Mouse (Mus musculus) midbrain, embryonic 10.5 days (tissue): ENCODE data around the gene Tmppe. TPM values are rescaled to one million over a fixed set of nuclear protein-coding genes. Genes with fewer than 3 reads are reported as not detected.
A peak's percentile ranks its signal among the peaks of the same experiment; 100 is the strongest.
"Not testable (repeated sequence)": the region's sequence is repeated elsewhere in the genome, so short reads cannot be mapped to it uniquely, and the experiment has no call there.

Source experiments
- DNase-seq: peaks from one replicate; pipeline ENCODE4 v3.0.0-alpha.2; 2017; ENCODE audit warnings: low spot score
- H3K27ac ChIP-seq: fragments of 300-500 bp; sonication (generic); replicated peaks from 2 replicates; pipeline ENCODE4 v1.5.1; 2016; ENCODE audit warnings: mild to moderate bottlenecking
- H3K27me3 ChIP-seq: fragments of 300-500 bp; sonication (generic); 2 replicates; pipeline ENCODE4 v1.6.1; 2016; ENCODE audit warnings: low read depth, mild to moderate bottlenecking; ENCODE audit not compliant: poor library complexity, severe bottlenecking
- H3K36me3 ChIP-seq: fragments of 300-500 bp; sonication (generic); 2 replicates; pipeline ENCODE4 v1.6.1; 2016; ENCODE audit warnings: mild to moderate bottlenecking, moderate library complexity
- H3K4me1 ChIP-seq: fragments of 300-500 bp; sonication (generic); 2 replicates; pipeline ENCODE4 v1.6.1; 2016
- H3K4me3 ChIP-seq: fragments of 300-500 bp; sonication (generic); 2 replicates; pipeline ENCODE4 v1.5.1; 2016; ENCODE audit warnings: mild to moderate bottlenecking, moderate library complexity
- H3K9me3 ChIP-seq: fragments of 300-500 bp; sonication (generic); replicated peaks from 2 replicates; pipeline ENCODE4 v1.6.1; 2016; ENCODE audit warnings: mild to moderate bottlenecking
- WGBS: fragments of 180-500 bp; shearing (Covaris S2); methylation state at CpG from one replicate; pipeline ENCODE4 v1.1.7; 2016; 5-methylcytosine and 5-hydroxymethylcytosine counted together
- polyA plus RNA-seq: library from polyadenylated mRNA; unstranded; fragments of >200 nt; fragmentation: Nextera tagmentation; extraction: Ambion mirVana; gene quantifications from 2 replicates; pipeline ENCODE4 v1.2.1, GENCODE M21; 2016

Tmppe gene
- polyA plus RNA-seq, 1 experiment from 2014 or later: 11.6 TPM

DNA sequence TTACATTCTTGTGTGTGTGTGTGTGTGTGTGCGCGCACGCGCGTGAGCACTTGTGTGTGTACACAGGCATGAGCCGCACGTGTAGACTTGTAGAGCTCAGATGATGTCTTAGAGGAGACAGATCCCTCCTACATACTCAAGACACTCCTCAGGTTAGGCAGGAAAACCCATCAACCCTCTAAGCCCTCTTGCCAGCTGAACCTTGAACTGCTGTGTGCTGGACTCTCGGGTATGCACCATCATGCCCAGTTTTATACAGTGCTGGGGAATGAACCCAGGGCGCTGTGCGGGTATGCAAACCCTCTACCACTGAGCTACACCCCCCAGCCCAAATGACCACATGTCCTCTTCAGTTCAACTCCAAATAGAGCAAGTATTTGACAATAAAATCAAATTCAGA is 15.7 kb upstream of the Tmppe start:
- Histone ChIP-seq H3K27ac (no peak overlapping the region), H3K27me3 (no peaks in the 10 kb centered on the region), H3K9me3 (no peaks in the 10 kb centered on the region), H3K4me3 (no peak overlapping the region), H3K36me3 (0 out of 2 replicates have a peak, but pooled peaks cover 7% of the 10 kb centered on the region), H3K4me1 (peaks cover 6% of the 10 kb centered on the region; the same call in 1 of the 2 replicates)
- no peak for DNase-seq
- WGBS: 98% methylated on average over 10 of the region's 10 CpGs

GRCm38 (mm10) chr9:114387086-114387485 is 13.8 kb upstream of the Tmppe start:
- 84% methylated on average over 6 of the region's 6 CpGs for WGBS
- H3K4me3 ChIP-seq: no peak overlapping the region
- DNase-seq: no peak
- H3K4me1 ChIP-seq: peaks cover 14% of the 10 kb centered on the region
- no peak overlapping the region for H3K27ac ChIP-seq
- peaks cover 9% of the 10 kb centered on the region for H3K27me3 ChIP-seq
- H3K36me3 ChIP-seq: 0 out of 2 replicates have a peak, but pooled peaks cover 7% of the 10 kb centered on the region
- H3K9me3 ChIP-seq: no peaks in the 10 kb centered on the region

- Histone ChIP-seq H3K27me3 (peaks cover 9% of the 10 kb centered on the region), H3K4me1 (peaks cover 14% of the 10 kb centered on the region), H3K36me3 (0 out of 2 replicates have a peak, but pooled peaks cover 7% of the 10 kb centered on the region), H3K4me3 (no peak overlapping the region), H3K27ac (no peak overlapping the region), H3K9me3 (no peaks in the 10 kb centered on the region)
- no peak for DNase-seq
- 91% methylated on average over 8 of the region's 8 CpGs for WGBS
These were observed 12.6 kb upstream of the Tmppe start for GRCm38 (mm10) chr9:114388288-114388687.

DNA sequence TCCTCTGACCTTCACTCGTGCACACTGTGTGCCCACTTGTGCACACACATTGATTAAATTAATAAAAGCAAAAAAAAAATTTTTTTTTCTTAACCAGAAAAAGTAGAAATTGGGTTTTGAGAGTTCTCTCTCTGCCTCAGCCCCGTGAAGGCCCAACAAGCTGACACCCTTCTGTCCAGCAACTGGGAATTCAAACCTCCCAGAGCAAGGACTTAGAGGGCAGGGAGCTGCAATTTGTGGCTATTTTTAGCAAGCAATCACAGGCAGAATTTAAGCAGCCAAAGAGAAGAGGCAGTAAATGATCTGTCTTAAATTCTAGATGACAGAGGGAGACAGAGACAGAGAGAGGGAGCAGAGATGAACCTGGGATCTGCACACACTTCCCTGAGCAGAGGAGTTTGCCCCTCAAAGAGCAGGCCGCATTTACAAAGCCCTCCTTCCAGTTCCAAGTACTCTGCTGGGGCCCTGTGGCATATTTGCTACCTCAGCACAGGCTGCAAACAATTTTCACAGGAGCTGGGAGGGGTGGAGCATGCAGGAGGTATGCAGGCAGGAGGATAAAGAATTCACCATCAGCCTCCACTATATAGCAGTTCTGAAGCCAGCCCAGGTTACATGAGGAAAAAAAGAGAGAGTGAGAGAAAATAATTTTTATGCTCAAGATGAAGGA is 12.1 kb upstream of the Tmppe start:
- DNase-seq: no peak

DNA sequence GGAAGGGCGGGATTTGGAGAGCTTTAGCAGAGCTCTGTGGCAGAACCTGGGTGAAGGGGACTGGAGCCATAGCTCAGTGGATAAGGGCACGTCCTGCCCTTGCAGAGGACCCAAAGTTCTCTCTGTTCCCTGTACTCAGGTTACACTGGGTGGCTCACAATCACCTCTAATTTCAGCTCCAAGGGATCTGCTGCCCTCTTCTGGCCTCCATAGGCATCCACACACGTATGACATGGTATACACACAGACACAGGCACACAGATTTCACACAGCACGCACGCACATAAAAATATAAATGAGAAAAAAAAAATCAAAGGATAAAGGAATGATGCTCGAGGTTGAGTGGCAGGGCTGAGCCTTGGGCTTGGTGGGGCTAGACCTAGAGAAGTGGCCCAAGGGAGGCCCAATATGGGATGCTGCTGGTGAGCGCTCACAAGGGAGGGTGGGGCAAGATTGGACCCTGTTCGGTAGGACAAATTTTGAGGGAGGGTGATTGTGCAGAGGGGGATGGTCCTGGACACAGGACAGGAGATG is 11.5 kb upstream of the Tmppe start:
- Histone ChIP-seq H3K27ac (peak overlapping the region; percentile 87; the same call in 1 of the 2 replicates), H3K9me3 (no peaks in the 10 kb centered on the region), H3K27me3 (peaks cover 9% of the 10 kb centered on the region), H3K4me1 (peaks cover 14% of the 10 kb centered on the region), H3K36me3 (0 out of 2 replicates have a peak, but pooled peaks cover 2% of the 10 kb centered on the region), H3K4me3 (peak overlapping the region; percentile 81)
- peak; percentile 23 for DNase-seq
- 78% methylated on average over 8 of the region's 8 CpGs for WGBS

More for the DNA sequence above, 12.1 kb upstream of the Tmppe start:
- Histone ChIP-seq H3K36me3 (0 out of 2 replicates have a peak, but pooled peaks cover 7% of the 10 kb centered on the region), H3K27ac (no peak overlapping the region), H3K27me3 (peaks cover 9% of the 10 kb centered on the region), H3K4me3 (no peak overlapping the region), H3K9me3 (no peaks in the 10 kb centered on the region), H3K4me1 (peaks cover 14% of the 10 kb centered on the region)
- 85% methylated on average over 3 of the region's 3 CpGs for WGBS

DNA sequence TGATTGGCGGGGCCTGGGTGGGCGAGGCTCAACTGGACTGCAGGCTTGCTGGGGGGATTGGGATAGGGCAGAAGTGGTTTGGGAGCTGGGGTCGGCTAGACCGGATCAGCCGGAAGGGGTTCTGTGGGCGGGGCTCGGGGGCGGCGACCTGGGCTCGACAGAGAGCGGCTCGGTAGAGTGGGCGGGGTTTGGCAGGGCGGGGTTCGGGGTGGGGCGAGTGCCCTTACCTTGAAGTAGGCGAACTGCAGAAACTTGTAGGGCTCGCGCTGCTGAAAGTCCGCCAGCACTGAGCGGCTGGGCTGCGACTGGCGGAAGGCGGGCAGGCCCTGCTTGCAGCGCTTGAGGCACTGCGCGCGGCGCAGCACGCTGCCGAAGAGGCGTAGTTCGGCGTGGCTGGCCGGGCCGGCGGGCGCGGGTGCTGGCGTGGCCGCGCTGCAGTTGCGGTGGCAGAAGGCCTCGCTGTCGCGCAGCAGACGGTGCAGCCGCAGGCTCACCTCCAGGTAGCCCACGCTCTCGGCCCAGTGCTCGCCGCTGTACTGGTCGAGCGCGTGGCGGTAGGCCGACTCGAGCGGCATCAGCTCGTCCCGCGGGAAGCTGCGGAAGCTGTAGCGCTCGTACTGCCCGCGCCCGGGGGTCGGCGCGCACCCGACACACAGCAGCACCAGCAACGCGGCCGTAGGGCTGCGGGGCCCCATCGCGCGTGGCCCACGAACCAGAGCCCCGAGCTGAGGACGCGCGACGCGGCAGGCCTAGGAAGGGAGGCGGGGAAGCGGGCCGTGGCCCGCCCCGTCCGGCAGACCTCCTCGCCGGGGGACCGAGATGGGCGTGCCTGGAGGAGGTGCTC is 10.8 kb upstream of the Tmppe start, which contains the start of gene Crtap:
Gene Crtap, minus strand, starts transcription at position 771 of the 844 bp plus-strand sequence.
- Histone ChIP-seq H3K36me3 (no peaks in the 10 kb centered on the region), H3K4me1 (peaks cover 14% of the 10 kb centered on the region), H3K27ac (peak within 1 kb of the TSS; percentile 87), H3K9me3 (no peaks in the 10 kb centered on the region), H3K4me3 (peak within 1 kb of the TSS; percentile 81), H3K27me3 (peaks cover 9% of the 10 kb centered on the region)
- WGBS: under 1% methylated on average over 96 of the region's 96 CpGs
- peak; percentile 74 for DNase-seq

DNA sequence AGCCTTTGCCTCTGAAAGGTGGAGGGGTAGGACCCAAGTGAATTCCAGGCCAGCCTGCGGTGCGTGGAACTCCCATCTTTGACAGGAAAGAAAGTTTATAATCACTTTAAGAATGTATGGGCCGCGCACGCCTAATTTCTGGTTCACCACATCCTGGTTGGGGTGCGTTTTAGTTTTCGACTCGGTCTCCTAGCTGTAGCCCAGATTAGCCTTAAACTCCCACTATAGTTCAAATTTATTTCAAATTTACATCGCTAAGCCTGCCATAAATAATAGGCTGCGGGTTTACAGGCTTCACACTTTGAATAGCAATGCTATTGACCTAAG is 10.2 kb upstream of the Tmppe start:
- H3K9me3 ChIP-seq: no peaks in the 10 kb centered on the region
- peaks cover 9% of the 10 kb centered on the region for H3K27me3 ChIP-seq
- H3K27ac ChIP-seq: peak overlapping the region; percentile 87
- peaks cover 14% of the 10 kb centered on the region for H3K4me1 ChIP-seq
- WGBS: 5% methylated on average over 10 of the region's 10 CpGs
- DNase-seq: no peak
- H3K36me3 ChIP-seq: no peaks in the 10 kb centered on the region
- H3K4me3 ChIP-seq: peak overlapping the region; percentile 81

DNA sequence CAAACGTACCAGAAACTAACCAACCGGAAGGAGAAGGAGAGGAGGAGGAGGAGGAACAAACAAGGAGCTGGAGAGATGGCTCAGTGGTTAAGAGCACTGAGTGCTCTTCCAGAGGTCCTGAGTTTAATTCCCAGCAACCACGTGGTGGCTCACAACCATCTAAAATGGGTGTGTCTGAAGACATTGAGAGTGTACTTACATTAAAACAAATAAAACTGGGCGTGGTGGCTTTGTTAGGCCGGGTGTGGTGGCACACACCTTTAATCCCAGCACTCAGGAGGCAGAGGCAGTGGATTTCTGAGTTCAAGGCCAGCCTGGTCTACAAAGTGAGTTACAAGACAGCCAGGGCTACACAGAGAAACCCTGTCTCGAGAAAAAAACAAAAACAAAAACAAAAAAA is 6.8 kb upstream of the Tmppe start:
- not testable (repeated sequence) for H3K9me3 ChIP-seq, DNase-seq, H3K27me3 ChIP-seq, H3K36me3 ChIP-seq, H3K4me3 ChIP-seq, H3K27ac ChIP-seq
- H3K4me1 ChIP-seq: peaks cover 14% of the 10 kb centered on the region
- 70% methylated on average over 6 of the region's 6 CpGs for WGBS

GRCm38 (mm10) chr9:114394677-114395076 is 6.2 kb upstream of the Tmppe start:
- no peak for DNase-seq
- WGBS: 89% methylated on average over 8 of the region's 8 CpGs
- Histone ChIP-seq H3K9me3 (no peaks in the 10 kb centered on the region), H3K27ac (no peak overlapping the region), H3K27me3 (peaks cover 9% of the 10 kb centered on the region), H3K4me3 (no peak overlapping the region), H3K36me3 (no peaks in the 10 kb centered on the region), H3K4me1 (peaks cover 12% of the 10 kb centered on the region)

DNA sequence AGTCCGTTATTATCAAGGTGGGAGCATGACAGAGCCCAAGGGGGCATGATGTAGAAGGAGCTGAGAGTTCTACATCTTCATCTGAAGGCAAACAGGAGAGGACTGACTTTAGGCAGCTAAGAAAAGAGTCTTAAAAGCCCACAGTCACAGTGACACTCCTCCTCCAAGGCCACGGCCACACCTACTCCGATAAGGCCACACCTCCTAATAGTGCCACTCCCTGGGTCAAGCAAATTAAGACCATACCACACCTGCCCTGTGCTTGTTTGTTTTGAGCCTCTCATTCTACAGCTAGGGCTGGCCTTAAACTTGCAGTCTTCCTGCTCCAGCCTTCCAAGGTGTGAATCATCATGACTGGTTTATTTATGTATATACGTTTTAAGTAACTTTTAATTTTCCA is 5.6 kb upstream of the Tmppe start:
- Histone ChIP-seq H3K4me3 (no peak overlapping the region), H3K27me3 (peaks cover 9% of the 10 kb centered on the region), H3K4me1 (peaks cover 7% of the 10 kb centered on the region), H3K36me3 (no peaks in the 10 kb centered on the region), H3K9me3 (no peaks in the 10 kb centered on the region), H3K27ac (no peak overlapping the region)
- 89% methylated on average over 4 of the region's 4 CpGs for WGBS
- DNase-seq: no peak

- Histone ChIP-seq H3K4me1 (peaks cover 17% of the 10 kb centered on the region), H3K9me3 (peaks cover 3% of the 10 kb centered on the region; the same call in 1 of the 2 replicates), H3K27me3 (no peaks in the 10 kb centered on the region), H3K4me3 (no peak overlapping the region), H3K27ac (no peak overlapping the region), H3K36me3 (peaks cover 14% of the 10 kb centered on the region)
- DNase-seq: no peak
- 90% methylated on average over 12 of the region's 12 CpGs for WGBS
These were observed 1.2 kb upstream of the Tmppe start for GRCm38 (mm10) chr9:114399680-114400079.

DNA sequence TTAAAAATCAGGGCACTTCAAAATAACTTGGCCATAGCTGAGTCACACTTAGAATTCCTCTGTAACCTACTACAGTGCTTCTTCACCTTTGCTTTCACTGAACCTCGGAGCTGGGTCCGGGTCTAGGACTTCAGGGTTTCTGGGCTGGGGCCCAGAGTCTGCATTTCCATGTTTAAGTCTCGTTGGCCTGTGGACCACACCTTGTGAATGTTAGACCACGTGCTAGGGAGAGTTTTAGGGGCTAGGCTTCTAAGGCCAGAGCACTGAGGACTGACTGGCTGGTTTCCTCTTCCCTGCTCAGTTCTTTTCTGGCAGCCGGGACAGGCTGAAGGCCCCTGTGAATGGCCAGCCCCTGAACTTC is 337 bp upstream of the Tmppe start:
- H3K4me3 ChIP-seq: peak overlapping the region; percentile 72
- peaks cover 17% of the 10 kb centered on the region for H3K4me1 ChIP-seq
- 35% methylated on average over 5 of the region's 5 CpGs for WGBS
- peaks cover 23% of the 10 kb centered on the region for H3K36me3 ChIP-seq
- peak overlapping the region; percentile 91 for H3K27ac ChIP-seq
- peaks cover 12% of the 10 kb centered on the region for H3K9me3 ChIP-seq
- DNase-seq: no peak
- H3K27me3 ChIP-seq: no peaks in the 10 kb centered on the region

DNA sequence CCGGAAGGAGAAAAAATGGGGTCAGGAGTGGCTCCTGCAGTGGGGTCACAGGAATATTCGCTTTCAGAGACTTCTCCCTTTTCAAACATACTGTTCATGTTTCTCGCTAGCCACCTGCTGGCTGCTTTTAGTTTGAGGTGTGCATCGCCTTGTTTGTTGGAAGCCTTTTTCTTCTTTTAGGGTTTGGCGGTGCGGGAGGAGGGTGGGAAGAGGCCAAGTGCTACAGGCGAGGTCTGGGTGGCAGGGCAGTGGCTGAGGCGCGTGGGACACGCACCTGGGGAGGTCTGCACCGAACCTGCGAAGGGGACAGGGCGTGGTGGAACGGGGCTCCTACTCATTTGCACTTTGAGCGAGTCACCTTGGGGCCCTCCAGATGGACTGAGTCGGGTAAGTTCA is 778 bp downstream of the Tmppe start:
- WGBS: 5% methylated on average over 16 of the region's 16 CpGs

More for the DNA sequence above, 778 bp downstream of the Tmppe start:
- Histone ChIP-seq H3K4me3 (peak overlapping the region; percentile 72), H3K27ac (peak overlapping the region; percentile 91), H3K27me3 (no peaks in the 10 kb centered on the region), H3K36me3 (peaks cover 34% of the 10 kb centered on the region), H3K4me1 (peaks cover 17% of the 10 kb centered on the region), H3K9me3 (peaks cover 18% of the 10 kb centered on the region)
- no peak for DNase-seq
